In genomic region chr11:80483536-80484067, GRCm38 (mm10) we compare ENCODE assay signal across 16 mouse cellular contexts. TPM values are rescaled to one million over a fixed set of nuclear protein-coding genes. Genes with fewer than 3 reads are reported as not detected.
A peak's percentile ranks its signal among the peaks of the same experiment; 100 is the strongest.
DNase-seq lines count a peak whose midpoint lies in the region; ATAC-seq and TF ChIP-seq lines count a peak whose summit lies in the region.
"Had no signal": no experiment of that assay in that cellular context is flagged by ENCODE, and none has a peak within 500 bp of the region (broad histone marks: within the 10 kb centered on the region; RNA-seq: fewer than 3 reads in every experiment).

No protein-coding gene starts in this region.

- H3K27ac ChIP-seq in layer of hippocampus, adult 2 months = peak overlapping the region; percentile 93
- peak overlapping the region; percentile 76 for H3K27ac ChIP-seq in forebrain, embryonic 14.5 days (ENCODE audit: low read depth, low read length)
- peak overlapping the region; percentile 82 for H3K27ac ChIP-seq in hindbrain, postnatal 0 days
- peak overlapping the region; percentile 53; the same call in 1 of the 2 replicates for H3K27ac ChIP-seq in neural tube, embryonic 14.5 days (ENCODE audit: low read depth, low read length)
- H3K27ac ChIP-seq: macrophage had no signal

- H3K4me1 ChIP-seq in forebrain, embryonic 14.5 days (ENCODE audit: control insufficient read depth, insufficient read depth, low read length) = peaks cover 56% of the 10 kb centered on the region
- H3K4me1 ChIP-seq in hindbrain, postnatal 0 days (ENCODE audit: insufficient read depth, low read length) = peaks cover 40% of the 10 kb centered on the region
- H3K4me1 ChIP-seq in neural tube, embryonic 14.5 days (ENCODE audit: control insufficient read depth, insufficient read depth, low read length) = peaks cover 40% of the 10 kb centered on the region

- H3K9me3 ChIP-seq in forebrain, embryonic 14.5 days (replicated peaks; ENCODE audit: control insufficient read depth, low read length) = no peaks in the 10 kb centered on the region
- no peaks in the 10 kb centered on the region for H3K9me3 ChIP-seq in hindbrain, postnatal 0 days (ENCODE audit: low read length)
- no peaks in the 10 kb centered on the region for H3K9me3 ChIP-seq in neural tube, embryonic 14.5 days (ENCODE audit: control insufficient read depth, low read length)
- H3K9me3 ChIP-seq: limb, embryonic 12.5 days had no signal

- H3K4me2 ChIP-seq in forebrain, embryonic 14.5 days (ENCODE audit: low read length) = peak overlapping the region; percentile 82
- peak overlapping the region; percentile 87 for H3K4me2 ChIP-seq in hindbrain, postnatal 0 days (ENCODE audit: low read depth, low read length)
- H3K4me2 ChIP-seq in neural tube, embryonic 14.5 days (ENCODE audit: low read depth, low read length) = peak overlapping the region; percentile 31; the same call in 1 of the 2 replicates
- H3K4me2 ChIP-seq: limb, embryonic 12.5 days had no signal

- TF ChIP-seq CTCF in layer of hippocampus, adult 2 months (conservative IDR thresholded peaks at IDR 0.05) = no peak
- TF ChIP-seq CTCF in hindbrain, postnatal 0 days (IDR thresholded peaks at IDR 0.05; ENCODE audit: low read depth) = no peak

- H3K27me3 ChIP-seq in forebrain, embryonic 14.5 days (replicated peaks; ENCODE audit: control insufficient read depth, insufficient read depth, low read length) = no peaks in the 10 kb centered on the region
- H3K27me3 ChIP-seq in hindbrain, postnatal 0 days (ENCODE audit: insufficient read depth, low read length) = no peaks in the 10 kb centered on the region
- no peaks in the 10 kb centered on the region for H3K27me3 ChIP-seq in neural tube, embryonic 14.5 days (ENCODE audit: control insufficient read depth, insufficient read depth, low read length)
- H3K27me3 ChIP-seq: Patski had no signal

- H3K4me3 ChIP-seq in layer of hippocampus, adult 2 months = peak overlapping the region; percentile 32
- peak overlapping the region; percentile 11; the same call in 1 of the 2 replicates for H3K4me3 ChIP-seq in forebrain, embryonic 14.5 days (ENCODE audit: low read depth, low read length)
- H3K4me3 ChIP-seq in hindbrain, postnatal 0 days (ENCODE audit: low read length) = 0 out of 2 replicates have a peak overlapping the region, but pooled peaks have one; percentile 1
- no peak overlapping the region for H3K4me3 ChIP-seq in neural tube, embryonic 14.5 days (ENCODE audit: low read depth, low read length)
- H3K4me3 ChIP-seq: limb, embryonic 12.5 days had no signal

- WGBS in forebrain, embryonic 14.5 days = 73% methylated on average over 6 of the region's 6 CpGs
- 66% methylated on average over 6 of the region's 6 CpGs for WGBS in hindbrain, postnatal 0 days
- WGBS in neural tube, embryonic 14.5 days = 79% methylated on average over 6 of the region's 6 CpGs

- ATAC-seq in forebrain, embryonic 14.5 days = no peak
- ATAC-seq in hindbrain, postnatal 0 days = no peak
- ATAC-seq in neural tube, embryonic 14.5 days (ENCODE audit: low read depth) = no peak
- ATAC-seq: liver, postnatal 0 days had no signal

- peak overlapping the region; percentile 48 for H3K9ac ChIP-seq in forebrain, embryonic 14.5 days (ENCODE audit: low read length)
- peak overlapping the region; percentile 95; the same call in 1 of the 2 replicates for H3K9ac ChIP-seq in hindbrain, postnatal 0 days (replicated peaks; ENCODE audit: low read length)
- no peak overlapping the region; the same call in 1 of the 2 replicates for H3K9ac ChIP-seq in neural tube, embryonic 14.5 days (replicated peaks; ENCODE audit: low read depth, low read length)
- H3K9ac ChIP-seq: limb, embryonic 12.5 days; liver, postnatal 0 days had no signal

- H3K36me3 ChIP-seq in forebrain, embryonic 14.5 days (ENCODE audit: control insufficient read depth, insufficient read depth, low read length) = peaks cover 32% of the 10 kb centered on the region
- no peaks in the 10 kb centered on the region; the same call in 1 of the 2 replicates for H3K36me3 ChIP-seq in hindbrain, postnatal 0 days (ENCODE audit: insufficient read depth, low read length)
- no peaks in the 10 kb centered on the region; the same call in 1 of the 2 replicates for H3K36me3 ChIP-seq in neural tube, embryonic 14.5 days (ENCODE audit: control insufficient read depth, insufficient read depth, low read length)

- no peak for DNase-seq in layer of hippocampus, adult 2 months (ENCODE audit: low spot score in 2 of 2)
- no peak for DNase-seq in layer of hippocampus, adult 8-10 months (ENCODE audit: low spot score in 2 of 2)
- no peak for DNase-seq in forebrain, embryonic 14.5 days (ENCODE audit: low spot score)
- no peak for DNase-seq in hindbrain, postnatal 0 days (ENCODE audit: low spot score)
- DNase-seq in retina, postnatal 1 day = no peak
- DNase-seq in thymus, postnatal 10 days (ENCODE audit: low spot score in 2 of 2) = no peak
- DNase-seq in kidney, postnatal 14 days = no peak
- DNase-seq: adrenal gland, adult 2 months; gastrocnemius, postnatal 14 days; kidney, postnatal 10 days; liver, postnatal 0 days; thymus, postnatal 14 days had no signal

RNA-seq across cellular contexts. Expression of gene Cdk5r1, which starts 6.8 kb away (rescaled TPM):
- total RNA-seq in layer of hippocampus, adult 2 months (2021) = 100 to 1,000 TPM; 218 to 227 TPM
- total RNA-seq in layer of hippocampus, adult 8-10 months (2022) = 100 to 1,000 TPM; 180 to 207 (median 189) TPM
- 85.8 and 91.8 TPM in 2 replicates for polyA plus RNA-seq in forebrain, embryonic 14.5 days (2014; fragmentation: Nextera tagmentation; extraction: Ambion mirVana)
- total RNA-seq in hindbrain, postnatal 0 days (2014; rRNA removed) = 355 and 367 TPM in 2 replicates
- polyA plus RNA-seq in hindbrain, postnatal 0 days (2015; fragmentation: Nextera tagmentation; extraction: Ambion mirVana) = 65.1 and 69.3 TPM in 2 replicates
- polyA plus RNA-seq in neural tube, embryonic 14.5 days (2014; fragmentation: Nextera tagmentation; extraction: Ambion mirVana) = 83.1 and 84.0 TPM in 2 replicates

RNA-seq across cellular contexts. Expression of gene Psmd11, which starts 55.2 kb away (rescaled TPM):
- total RNA-seq in layer of hippocampus, adult 2 months (2021) = 100 to 1,000 TPM in 1 of 2 experiments, 10 to 100 TPM in 1; 93.8 to 101 TPM
- 100 to 1,000 TPM; 105 to 116 (median 107) TPM for total RNA-seq in layer of hippocampus, adult 8-10 months (2022)
- polyA plus RNA-seq in forebrain, embryonic 14.5 days (2014; fragmentation: Nextera tagmentation; extraction: Ambion mirVana) = 327 and 340 TPM in 2 replicates
- total RNA-seq in hindbrain, postnatal 0 days (2014; rRNA removed) = 31.2 and 35.1 TPM in 2 replicates
- 272 and 284 TPM in 2 replicates for polyA plus RNA-seq in hindbrain, postnatal 0 days (2015; fragmentation: Nextera tagmentation; extraction: Ambion mirVana)
- polyA plus RNA-seq in neural tube, embryonic 14.5 days (2014; fragmentation: Nextera tagmentation; extraction: Ambion mirVana) = 255 and 303 TPM in 2 replicates

Comparison
In these comparisons a context has a peak if more than half of its experiments do, and no peak if none do; other contexts are left out.
1. H3K4me2 ChIP-seq: peak in every context shown above with its lines; median percentile 87 in hindbrain, postnatal 0 days; 82 in forebrain, embryonic 14.5 days; 31 in neural tube, embryonic 14.5 days.